Mouse (Mus musculus) hindbrain, embryonic 16.5 days (tissue): ENCODE measurements at regions not wholly inside any gene's neighbourhood (a gene's known extent, or its start where the extent isn't known, plus 50 kb on each side); places are given as distances from the start of the nearest gene placed in this dataset.

Experiments used
- ATAC-seq: fragments of 200-750 bp; cut with Nextera tagmentation; 2 replicates; pipeline ENCODE4 v1.8.0; 2017; ENCODE audit warnings: moderate TSS enrichment, moderate library complexity
- H3K27ac ChIP-seq: fragments of 300-500 bp; sonication (generic); 2 replicates; pipeline ENCODE4 v1.5.1; 2014; ENCODE audit warnings: low read depth, mild to moderate bottlenecking, control low read depth, low read length, moderate library complexity
- H3K27me3 ChIP-seq: fragments of 300-500 bp; sonication (generic); replicated peaks from 2 replicates; pipeline ENCODE4 v1.6.1; 2014; ENCODE audit warnings: low read length; ENCODE audit not compliant: control insufficient read depth, insufficient read depth
- H3K36me3 ChIP-seq: fragments of 300-500 bp; sonication (generic); 2 replicates; pipeline ENCODE4 v1.6.1; 2014; ENCODE audit warnings: mild to moderate bottlenecking, low read length, moderate library complexity, mixed read lengths; ENCODE audit not compliant: control insufficient read depth, insufficient read depth
- H3K4me1 ChIP-seq: fragments of 300-500 bp; sonication (generic); 2 replicates; pipeline ENCODE4 v1.6.1; 2014; ENCODE audit warnings: low read depth, low read length; ENCODE audit not compliant: control insufficient read depth, insufficient read depth
- H3K4me2 ChIP-seq: fragments of 300-500 bp; sonication (generic); 2 replicates; pipeline ENCODE4 v1.6.1; 2014; ENCODE audit warnings: mild to moderate bottlenecking, low read length, control low read depth, moderate library complexity
- H3K4me3 ChIP-seq: fragments of 300-500 bp; sonication (generic); 2 replicates; pipeline ENCODE4 v1.5.1; 2014; ENCODE audit warnings: mild to moderate bottlenecking, low read length, control low read depth, moderate library complexity
- H3K9ac ChIP-seq: fragments of 300-500 bp; sonication (generic); 2 replicates; pipeline ENCODE4 v1.6.1; 2014; ENCODE audit warnings: low read depth, mild to moderate bottlenecking, control low read depth, low read length, moderate library complexity
- H3K9me3 ChIP-seq: fragments of 300-500 bp; sonication (generic); 2 replicates; pipeline ENCODE4 v1.6.1; 2014; ENCODE audit warnings: mild to moderate bottlenecking, low read length, moderate library complexity; ENCODE audit not compliant: control insufficient read depth
- WGBS: fragments of 180-500 bp; shearing (Covaris S2); extraction: QIAGEN DNeasy Blood & Tissue Kit; methylation state at CpG from one replicate; pipeline ENCODE4 v1.1.7; 2014; 5-methylcytosine and 5-hydroxymethylcytosine counted together

- no peak for ATAC-seq
Observed at GRCm38 (mm10) chr10:87803936-87804791, 53.9 kb upstream of the Igf1 start.

DNA sequence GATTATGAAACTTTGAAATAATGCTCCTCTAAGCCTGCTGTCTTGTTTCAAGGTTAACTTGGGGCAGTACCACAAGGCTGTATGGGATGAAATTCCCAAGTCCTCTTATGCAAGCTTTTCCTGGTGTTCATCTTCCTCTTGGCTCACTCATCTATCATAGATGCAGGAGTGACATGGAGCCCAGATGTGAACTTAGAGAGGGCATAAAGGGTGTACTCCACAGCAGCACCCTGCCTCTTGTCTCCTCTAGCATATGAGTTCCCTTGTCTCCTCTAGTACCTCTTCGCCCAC is 53.3 kb upstream of the Igf1 start:
- H3K4me2 ChIP-seq, result no peak overlapping the region
- H3K4me3 ChIP-seq, result no peak overlapping the region
- no peaks in the 10 kb centered on the region for H3K27me3 ChIP-seq
- no peaks in the 10 kb centered on the region for H3K4me1 ChIP-seq
- H3K36me3 ChIP-seq, result no peaks in the 10 kb centered on the region
- no peaks in the 10 kb centered on the region for H3K9me3 ChIP-seq
- WGBS, result 100% methylated on average over 1 of the region's 1 CpGs
- ATAC-seq, result no peak
- no peak overlapping the region for H3K9ac ChIP-seq
- H3K27ac ChIP-seq, result no peak overlapping the region

More at GRCm38 (mm10) chr10:87803936-87804791, 53.9 kb upstream of the Igf1 start:
- H3K27me3 ChIP-seq, result no peaks in the 10 kb centered on the region
- no peaks in the 10 kb centered on the region for H3K36me3 ChIP-seq
- H3K9me3 ChIP-seq, result no peaks in the 10 kb centered on the region
- no peak overlapping the region for H3K4me3 ChIP-seq
- H3K4me1 ChIP-seq, result no peaks in the 10 kb centered on the region
- no peak overlapping the region for H3K4me2 ChIP-seq
- H3K9ac ChIP-seq, result no peak overlapping the region
- H3K27ac ChIP-seq, result no peak overlapping the region
- WGBS, result 83% methylated on average over 5 of the region's 5 CpGs
